Comparison of ENCODE assay signal across 8 mouse cellular contexts in the genomic region with DNA sequence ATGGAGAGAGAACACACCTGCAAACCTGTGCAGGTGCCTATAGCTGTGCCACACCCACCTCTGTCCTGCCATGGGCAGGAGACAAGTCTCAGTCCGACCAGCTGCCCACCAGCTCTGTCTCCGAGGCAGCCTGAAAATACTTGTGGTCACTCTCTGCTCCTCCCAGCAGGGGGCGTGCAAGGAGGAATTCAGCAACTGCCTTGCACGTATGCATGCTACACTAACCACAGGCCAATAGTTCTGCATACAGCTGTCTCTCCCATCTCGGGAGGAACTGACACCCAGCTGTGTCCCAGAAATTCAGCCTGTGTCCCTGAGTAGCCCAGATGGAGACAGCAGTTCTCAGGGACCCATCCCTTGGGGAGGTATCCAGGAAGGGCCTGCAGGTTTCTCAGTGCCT. TPM values are rescaled to one million over a fixed set of nuclear protein-coding genes. Genes with fewer than 3 reads are reported as not detected.
A peak's percentile ranks its signal among the peaks of the same experiment; 100 is the strongest.
DNase-seq lines count a peak whose midpoint lies in the region; ATAC-seq and TF ChIP-seq lines count a peak whose summit lies in the region.
"Had no signal": no experiment of that assay in that cellular context is flagged by ENCODE, and none has a peak within 500 bp of the region (broad histone marks: within the 10 kb centered on the region; RNA-seq: fewer than 3 reads in every experiment).

No protein-coding gene starts in this region.

- no peaks in the 10 kb centered on the region for H3K9me3 ChIP-seq in ES-Bruce4 (replicated peaks; ENCODE audit: control insufficient read depth, insufficient read depth, low read length, poor library complexity, severe bottlenecking)
- no peaks in the 10 kb centered on the region for H3K9me3 ChIP-seq in embryonic facial prominence, embryonic 15.5 days (replicated peaks)

- TF ChIP-seq POLR2A in ES-Bruce4 (IDR thresholded peaks at IDR 0.05; ENCODE audit: insufficient read depth, low read length), result no peak

- TF ChIP-seq EP300 in ES-Bruce4 (IDR thresholded peaks at IDR 0.05; ENCODE audit: insufficient read depth, low read depth, low read length), result no peak

- peak; percentile 69 for DNase-seq in adipocyte (ENCODE audit: low spot score)
- DNase-seq in heart, postnatal 14 days, result peak; percentile 79 to 85
- DNase-seq in layer of hippocampus, postnatal 10 days (ENCODE audit: low spot score in 2 of 2), result peak; percentile 65 to 69
- DNase-seq in lung, postnatal 36 days, result peak; percentile 84
- peak; percentile 68 for DNase-seq in skeletal muscle tissue, adult 2 months (ENCODE audit: low read depth, low spot score)

- no peak overlapping the region for H3K4me2 ChIP-seq in embryonic facial prominence, embryonic 15.5 days (replicated peaks)

- H3K9ac ChIP-seq in ES-Bruce4 (ENCODE audit: low read depth, poor library complexity, severe bottlenecking), result no peak overlapping the region
- H3K9ac ChIP-seq in embryonic facial prominence, embryonic 15.5 days, result no peak overlapping the region

- no peaks in the 10 kb centered on the region for H3K27me3 ChIP-seq in ES-Bruce4 (ENCODE audit: control insufficient read depth, insufficient read depth, low read length, poor library complexity, severe bottlenecking)
- H3K27me3 ChIP-seq in embryonic facial prominence, embryonic 15.5 days, result no peaks in the 10 kb centered on the region

- peak; percentile 26 for ATAC-seq in embryonic facial prominence, embryonic 15.5 days (ENCODE audit: insufficient number of reproducible peaks, low FRiP score, low TSS enrichment, low read depth)

- no peaks in the 10 kb centered on the region for H3K36me3 ChIP-seq in ES-Bruce4 (ENCODE audit: control insufficient read depth, insufficient read depth, low read length, poor library complexity, severe bottlenecking)
- H3K36me3 ChIP-seq in embryonic facial prominence, embryonic 15.5 days, result no peaks in the 10 kb centered on the region

- H3K4me3 ChIP-seq in ES-Bruce4 (ENCODE audit: low read depth, low read length), result no peak overlapping the region
- H3K4me3 ChIP-seq in embryonic facial prominence, embryonic 15.5 days (replicated peaks), result no peak overlapping the region

- peak; percentile 93 for TF ChIP-seq CTCF in ES-Bruce4 (IDR thresholded peaks at IDR 0.05; ENCODE audit: low read depth, low read length)

- intact Hi-C loops in heart, postnatal 14 days (cut with DNase I), result loop anchor here (2.0 kb wide), 1 partner anchor 134 kb away; no protein-coding TSS in a partner anchor

- H3K27ac ChIP-seq in ES-Bruce4 (ENCODE audit: insufficient read depth, low read length), result no peak overlapping the region
- no peak overlapping the region for H3K27ac ChIP-seq in embryonic facial prominence, embryonic 15.5 days (replicated peaks)
- H3K27ac ChIP-seq: macrophage had no signal

- 8% methylated on average over 5 of the region's 5 CpGs for WGBS in embryonic facial prominence, embryonic 15.5 days

- H3K4me1 ChIP-seq in ES-Bruce4 (ENCODE audit: control insufficient read depth, insufficient read depth, low read length), result no peaks in the 10 kb centered on the region
- peaks cover 14% of the 10 kb centered on the region for H3K4me1 ChIP-seq in embryonic facial prominence, embryonic 15.5 days

RNA-seq across cellular contexts. Expression of a gene that starts 9.3 kb away (rescaled TPM):
- 2.3 and 2.6 TPM in 2 replicates for polyA plus RNA-seq in ES-Bruce4 (2011; ENCODE audit: insufficient read depth, insufficient read length, low read depth, missing spikeins)
- polyA plus RNA-seq in embryonic facial prominence, embryonic 15.5 days (2015; fragmentation: Nextera tagmentation; extraction: Ambion mirVana), result 6.8 and 8.2 TPM in 2 replicates
- 1 to 10 TPM; 3.0 to 3.2 TPM for total RNA-seq in heart, postnatal 14 days (2021)
- 1 to 10 TPM; 3.1 to 3.4 TPM for total RNA-seq in layer of hippocampus, postnatal 10 days (2021)

RNA-seq across cellular contexts. Expression of a gene that starts 9.4 kb away (rescaled TPM):
- 1.9 and 4.1 TPM in 2 replicates for polyA plus RNA-seq in ES-Bruce4 (2011; ENCODE audit: insufficient read depth, insufficient read length, low read depth, missing spikeins)
- 26.2 and 28.3 TPM in 2 replicates for polyA plus RNA-seq in embryonic facial prominence, embryonic 15.5 days (2015; fragmentation: Nextera tagmentation; extraction: Ambion mirVana)
- total RNA-seq in heart, postnatal 14 days (2021), result 10 to 100 TPM; 11.9 to 12.3 TPM
- 10 to 100 TPM; 10.0 to 14.4 TPM for total RNA-seq in layer of hippocampus, postnatal 10 days (2021)
- polyA plus RNA-seq: macrophage had no signal

RNA-seq across cellular contexts. Expression of a gene that starts 45.9 kb away (rescaled TPM):
- 0.90 and 1.0 TPM in 2 replicates for polyA plus RNA-seq in ES-Bruce4 (2011; ENCODE audit: insufficient read depth, insufficient read length, low read depth, missing spikeins)
- not detected in 2 replicates for polyA plus RNA-seq in embryonic facial prominence, embryonic 15.5 days (2015; fragmentation: Nextera tagmentation; extraction: Ambion mirVana)
- total RNA-seq in heart, postnatal 14 days (2021), result not detected
- not detected for total RNA-seq in layer of hippocampus, postnatal 10 days (2021)
- polyA plus RNA-seq: macrophage had no signal

RNA-seq across cellular contexts. Expression of a gene that starts 49.6 kb away (rescaled TPM):
- polyA plus RNA-seq in ES-Bruce4 (2011; ENCODE audit: insufficient read depth, insufficient read length, low read depth, missing spikeins), result 142 and 143 TPM in 2 replicates
- polyA plus RNA-seq in embryonic facial prominence, embryonic 15.5 days (2015; fragmentation: Nextera tagmentation; extraction: Ambion mirVana), result 243 and 252 TPM in 2 replicates
- 100 to 1,000 TPM; 108 to 110 TPM for total RNA-seq in heart, postnatal 14 days (2021)
- total RNA-seq in layer of hippocampus, postnatal 10 days (2021), result 100 to 1,000 TPM; 221 to 225 TPM
